Mouse (Mus musculus) urinary bladder, postnatal 25 days (tissue): ENCODE data around the gene Cfap65.

Experiments
- DNase-seq: peaks from one replicate; pipeline ENCODE4 v3.0.0; 2022; ENCODE audit warnings: low spot score

Cfap65 gene

DNA sequence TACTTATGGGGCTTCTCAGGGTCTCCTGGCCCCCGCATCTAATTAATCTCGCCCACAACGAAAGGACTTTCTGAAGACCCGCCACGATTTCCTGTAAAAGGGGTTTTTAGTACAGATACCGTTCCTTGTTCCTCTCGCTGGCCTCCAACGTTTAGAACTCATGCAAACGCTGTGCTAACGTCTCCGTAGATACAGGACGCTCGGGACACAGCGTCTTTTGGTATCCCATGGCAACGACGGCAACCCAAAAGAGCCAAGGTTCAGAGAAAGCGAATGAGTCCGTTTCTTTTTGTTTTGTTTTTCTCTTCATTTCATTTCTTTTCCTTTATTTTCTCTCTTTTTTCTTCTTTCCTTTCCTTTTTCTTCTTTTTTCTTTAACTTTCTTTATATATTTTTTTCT is at the start of gene Cfap65:
Gene Cfap65, minus strand, starts transcription at position 198 of the 400 bp plus-strand sequence.
- no peak for DNase-seq

DNA sequence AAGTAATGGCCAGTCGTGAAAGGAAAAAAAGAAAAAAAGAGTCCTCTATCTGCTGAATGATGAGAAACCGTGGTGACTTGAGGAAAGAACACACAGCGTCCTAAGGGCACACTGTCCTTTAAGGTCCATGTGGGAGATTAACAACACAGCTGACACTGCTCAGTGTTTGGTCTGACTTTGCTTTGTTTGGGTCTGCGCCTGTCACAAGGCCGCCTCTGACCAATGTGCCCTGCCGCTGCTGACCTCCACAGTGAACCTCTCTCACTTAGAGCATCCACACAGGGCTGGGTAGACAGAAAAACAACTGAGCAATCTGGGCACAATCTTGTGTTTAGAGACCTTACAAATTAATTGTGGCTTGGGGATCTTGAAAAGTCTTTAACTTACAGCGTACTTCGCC is 41.6 kb upstream of the Cfap65 start:
- no peak for DNase-seq

DNA sequence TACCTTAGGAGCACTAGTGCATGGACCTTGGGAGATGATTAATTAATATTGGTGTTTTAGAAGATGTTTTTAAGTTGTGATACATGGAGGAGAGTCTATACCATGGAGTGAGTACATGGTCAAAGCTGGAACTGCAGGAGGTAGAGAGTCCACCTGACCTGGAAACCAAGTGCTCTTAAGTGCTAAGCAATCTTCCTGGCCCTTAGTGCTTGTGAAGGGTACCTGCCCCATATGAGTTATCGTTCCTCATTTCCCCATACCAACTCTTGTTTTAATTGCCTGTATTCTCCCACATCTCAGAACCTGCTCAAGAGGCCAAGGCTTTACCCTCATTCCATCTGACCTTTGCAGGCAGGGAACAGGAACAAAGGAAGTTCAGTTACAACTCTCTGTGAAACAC is 40.5 kb upstream of the Cfap65 start:
- DNase-seq = no peak

DNA sequence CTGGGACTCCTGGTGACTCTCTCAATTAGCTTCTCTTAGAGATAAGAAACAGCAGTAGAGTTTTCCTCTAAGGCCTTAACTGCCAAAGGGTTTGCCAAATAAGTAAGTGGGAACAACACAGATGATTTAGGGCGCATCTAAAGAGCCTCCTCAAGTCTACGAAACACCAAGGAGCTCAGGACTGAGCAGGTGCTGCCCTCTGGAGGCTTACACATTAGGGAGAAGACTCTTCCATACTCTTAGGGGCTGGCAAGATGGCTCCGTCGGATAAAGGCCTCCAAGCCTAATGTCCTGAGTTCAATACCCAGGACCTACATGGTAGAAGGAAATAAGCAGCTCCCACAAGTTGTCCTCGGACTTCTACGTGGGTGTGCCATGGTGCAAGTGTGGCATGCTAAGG is 38.2 kb upstream of the Cfap65 start:
- DNase-seq = no peak

DNA sequence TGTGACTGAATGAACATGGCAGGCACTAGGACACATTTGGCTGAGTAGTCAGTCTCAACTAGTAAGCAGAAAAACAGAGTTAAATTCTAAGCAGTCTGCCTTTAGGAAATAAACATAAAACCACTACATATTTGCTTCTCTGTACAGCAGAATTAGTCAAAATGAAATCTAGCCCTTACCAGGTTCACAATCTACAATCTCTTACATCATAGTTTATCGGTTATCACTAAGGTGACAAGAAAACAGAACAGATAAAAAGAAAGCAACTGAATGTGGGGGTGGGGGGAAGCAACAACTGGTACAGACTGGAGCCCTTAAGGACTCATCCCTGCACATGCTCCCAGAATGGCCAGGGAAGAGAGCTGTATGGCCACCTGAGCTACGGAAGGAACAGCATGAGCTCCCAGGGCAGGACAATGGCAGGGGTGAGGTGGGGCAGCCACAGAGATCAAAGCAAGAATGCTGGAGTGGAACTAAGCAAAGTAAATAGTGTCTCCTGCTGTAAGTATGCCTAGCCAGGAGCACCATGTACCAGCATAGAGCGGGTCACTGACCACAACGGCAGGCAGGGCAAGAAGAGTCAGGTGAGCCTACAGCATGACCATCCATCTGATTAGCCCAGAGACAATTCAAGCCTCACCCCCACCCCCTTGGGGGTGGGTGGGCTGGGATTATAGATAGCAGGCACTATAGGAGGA is 36.1 kb upstream of the Cfap65 start:
- no peak for DNase-seq

DNA sequence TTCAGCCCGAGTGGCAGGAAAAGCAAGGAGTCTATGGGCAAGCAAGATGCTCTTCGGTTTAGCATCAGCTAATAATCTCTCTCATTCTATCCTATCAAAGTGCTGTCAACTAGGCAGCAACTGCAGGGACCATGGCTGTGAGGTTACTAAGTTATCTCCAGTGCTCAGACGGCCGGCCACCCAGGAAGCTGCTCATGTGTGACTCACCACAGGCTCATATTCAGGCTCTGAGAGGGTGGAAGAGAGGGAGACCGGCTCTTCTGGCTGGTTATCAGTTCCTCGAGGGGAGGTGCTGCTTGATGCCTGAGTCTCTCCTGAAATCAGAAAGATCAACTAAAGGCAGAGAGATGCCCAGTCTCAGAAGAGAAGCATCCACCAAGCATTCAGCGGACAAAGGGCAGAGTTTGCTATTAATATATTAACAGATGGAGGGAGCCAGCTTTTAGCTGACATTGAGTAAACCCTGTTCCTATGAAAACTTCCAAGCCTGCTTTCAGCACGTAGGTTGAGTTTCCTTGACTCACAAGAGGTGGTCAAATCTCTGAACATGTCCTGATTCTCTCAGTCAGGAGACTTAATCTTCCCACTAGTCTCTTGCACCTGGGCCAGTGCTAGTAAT is 32.7 kb upstream of the Cfap65 start:
- no peak for DNase-seq

DNA sequence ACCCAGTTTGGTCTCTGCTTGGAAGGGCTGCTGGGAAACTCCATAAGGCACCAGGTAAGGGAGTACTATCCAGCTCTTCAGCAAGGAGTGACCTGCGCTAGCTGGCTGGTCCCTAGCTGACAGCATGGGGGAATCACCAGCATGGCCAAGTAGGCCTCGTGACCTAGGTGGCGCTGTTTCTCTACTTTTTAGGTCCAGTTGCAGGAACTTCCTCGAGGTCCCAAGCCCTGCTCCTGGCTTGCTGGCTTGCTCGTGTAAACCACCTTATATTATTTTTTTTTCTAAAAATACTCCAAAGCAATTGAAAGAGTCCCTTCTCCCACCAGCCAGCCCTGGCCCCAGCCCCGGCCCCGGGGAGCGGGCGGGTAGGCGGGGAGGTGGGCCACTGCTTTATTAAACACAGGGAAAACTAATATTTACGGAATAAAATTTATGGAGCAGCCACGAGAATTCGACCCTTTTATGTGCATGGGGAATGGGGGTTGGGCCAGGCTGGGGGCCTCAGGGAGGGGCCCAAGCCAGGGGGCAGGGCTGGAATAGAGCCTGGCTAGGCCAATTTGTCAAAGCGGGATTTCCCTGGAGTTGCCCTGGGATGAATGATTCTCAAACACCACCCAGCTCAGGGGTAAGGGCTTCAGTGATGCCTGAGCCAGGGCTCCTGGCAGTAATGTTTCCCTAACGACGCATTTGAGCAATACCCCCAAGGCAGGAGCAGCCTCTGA is 29.3 kb upstream of the Cfap65 start:
- peak; percentile 76 for DNase-seq

DNA sequence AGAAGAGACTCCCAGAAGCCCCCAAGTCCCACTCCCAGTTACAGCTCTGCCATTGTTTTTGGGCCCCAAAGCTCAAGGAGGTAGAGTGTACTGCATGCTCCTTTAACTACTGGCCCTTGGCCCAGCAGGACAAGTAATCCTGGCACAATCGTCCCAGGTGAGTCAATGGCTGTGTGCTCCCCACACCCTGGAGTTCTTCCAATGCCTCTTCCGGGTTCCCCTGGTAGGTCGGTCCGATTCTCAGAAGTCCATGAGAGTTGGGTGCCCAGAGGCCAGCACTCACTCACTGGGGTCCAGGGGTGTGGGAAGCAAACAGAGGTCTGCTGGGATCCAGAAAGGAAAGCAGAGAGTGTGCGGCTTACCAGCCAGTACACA is 27.4 kb upstream of the Cfap65 start:
- no peak for DNase-seq

DNA sequence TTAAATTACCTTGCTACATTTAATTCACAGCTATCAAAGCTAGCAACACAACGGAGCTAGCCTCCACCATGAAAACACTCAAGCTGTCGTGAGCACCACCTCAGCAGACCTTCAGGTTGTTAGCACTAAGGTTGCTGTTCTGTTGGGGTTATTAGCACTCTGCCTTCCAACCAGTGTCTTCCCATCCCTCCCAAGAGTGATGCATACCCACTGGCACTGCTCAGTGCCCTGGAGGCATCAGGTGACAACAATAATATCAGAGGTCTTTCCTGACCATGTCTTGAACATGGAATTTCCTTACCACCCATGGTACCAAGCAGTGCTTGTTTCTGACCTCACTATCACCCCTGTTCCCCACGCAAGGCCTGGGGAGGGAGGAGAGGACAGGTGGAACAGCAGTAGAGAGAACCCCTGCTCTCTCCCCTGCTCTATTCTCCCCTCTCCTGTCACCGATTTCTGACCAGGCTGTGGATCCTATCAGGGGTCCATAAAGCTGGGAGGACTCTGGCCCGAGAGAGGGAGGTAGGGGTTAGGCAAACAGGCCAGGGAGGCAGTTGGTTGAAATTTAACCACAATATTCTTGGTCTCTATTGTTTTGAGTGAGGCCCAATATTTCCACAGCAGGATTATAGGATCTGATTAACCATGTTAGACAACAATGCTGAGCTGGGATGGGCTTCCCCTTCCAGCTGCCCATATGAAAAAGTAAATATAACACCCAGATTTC is 26.9 kb upstream of the Cfap65 start:
- DNase-seq = no peak

DNA sequence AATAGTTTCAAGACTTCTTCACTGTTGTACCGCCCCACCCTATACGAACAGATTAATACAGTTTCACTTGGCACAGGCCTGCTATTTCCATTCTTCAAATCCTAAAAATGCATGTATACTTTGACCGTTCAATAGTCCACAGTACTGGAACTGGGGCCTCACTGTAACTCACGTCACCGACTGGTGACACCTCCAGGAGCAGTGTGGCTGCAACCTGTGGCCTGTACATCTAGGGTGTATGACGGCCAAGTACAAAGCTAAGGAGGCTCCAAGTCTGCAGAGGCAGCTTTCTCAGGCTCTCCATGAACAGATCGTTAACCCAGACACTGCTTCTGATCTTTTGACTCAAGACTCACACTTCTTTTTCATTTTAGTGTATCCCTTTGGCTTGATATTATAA is 26.3 kb upstream of the Cfap65 start:
- no peak for DNase-seq

DNA sequence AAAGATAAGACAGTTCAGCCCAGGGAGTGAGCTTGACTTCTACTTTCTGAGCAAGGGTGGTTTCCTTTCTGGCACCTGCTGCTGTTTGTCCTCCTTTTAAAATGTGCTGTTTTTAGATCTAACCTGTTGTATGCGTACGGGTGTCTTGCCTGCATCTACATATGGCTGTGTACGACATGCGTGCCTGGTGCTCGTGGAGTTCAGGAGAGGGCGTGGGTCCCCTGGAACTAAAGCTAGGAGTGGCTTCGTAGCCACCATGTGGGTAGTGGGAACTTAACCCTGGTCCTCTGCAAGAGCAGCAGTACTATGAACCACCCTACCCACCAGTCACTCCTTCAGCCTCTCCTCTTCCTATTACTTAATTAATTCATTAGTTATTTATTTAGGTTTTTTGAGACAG is 24.7 kb upstream of the Cfap65 start:
- no peak for DNase-seq

DNA sequence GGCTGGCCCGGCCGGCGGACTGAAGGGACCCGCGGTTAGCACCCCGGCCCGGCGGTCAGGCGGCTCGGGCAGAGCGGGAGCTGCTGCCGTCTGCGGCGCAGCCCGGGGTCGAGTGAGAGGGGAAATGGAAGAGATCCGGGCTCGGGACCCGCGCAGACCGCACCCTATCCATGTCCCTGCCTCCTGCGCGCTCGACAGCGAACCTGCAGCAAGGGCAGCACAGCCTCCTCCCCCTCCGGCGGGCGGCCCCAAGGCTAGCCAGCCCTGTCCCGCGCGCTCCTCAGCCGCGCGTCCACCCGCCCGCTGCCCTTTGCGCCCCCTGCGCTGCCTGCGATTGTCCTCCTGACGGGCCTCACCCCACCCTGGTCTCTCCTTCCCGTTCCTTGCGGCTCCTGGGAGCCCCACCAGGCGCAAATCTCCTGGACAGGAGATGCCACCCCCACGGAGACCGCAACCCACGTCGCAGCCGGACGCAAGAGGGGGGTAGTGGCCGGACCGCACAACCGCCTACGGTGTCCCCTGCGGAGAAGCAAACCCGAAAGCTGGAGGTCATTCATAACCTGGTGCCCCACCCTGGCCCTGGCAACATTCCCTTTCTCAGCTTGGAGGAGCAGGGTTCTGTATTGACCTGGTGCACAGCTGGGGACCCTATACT is 16.3 kb upstream of the Cfap65 start, which contains the start of gene Ihh:
Gene Ihh, minus strand, starts transcription at position 117 of the 655 bp plus-strand sequence.
- DNase-seq = no peak

DNA sequence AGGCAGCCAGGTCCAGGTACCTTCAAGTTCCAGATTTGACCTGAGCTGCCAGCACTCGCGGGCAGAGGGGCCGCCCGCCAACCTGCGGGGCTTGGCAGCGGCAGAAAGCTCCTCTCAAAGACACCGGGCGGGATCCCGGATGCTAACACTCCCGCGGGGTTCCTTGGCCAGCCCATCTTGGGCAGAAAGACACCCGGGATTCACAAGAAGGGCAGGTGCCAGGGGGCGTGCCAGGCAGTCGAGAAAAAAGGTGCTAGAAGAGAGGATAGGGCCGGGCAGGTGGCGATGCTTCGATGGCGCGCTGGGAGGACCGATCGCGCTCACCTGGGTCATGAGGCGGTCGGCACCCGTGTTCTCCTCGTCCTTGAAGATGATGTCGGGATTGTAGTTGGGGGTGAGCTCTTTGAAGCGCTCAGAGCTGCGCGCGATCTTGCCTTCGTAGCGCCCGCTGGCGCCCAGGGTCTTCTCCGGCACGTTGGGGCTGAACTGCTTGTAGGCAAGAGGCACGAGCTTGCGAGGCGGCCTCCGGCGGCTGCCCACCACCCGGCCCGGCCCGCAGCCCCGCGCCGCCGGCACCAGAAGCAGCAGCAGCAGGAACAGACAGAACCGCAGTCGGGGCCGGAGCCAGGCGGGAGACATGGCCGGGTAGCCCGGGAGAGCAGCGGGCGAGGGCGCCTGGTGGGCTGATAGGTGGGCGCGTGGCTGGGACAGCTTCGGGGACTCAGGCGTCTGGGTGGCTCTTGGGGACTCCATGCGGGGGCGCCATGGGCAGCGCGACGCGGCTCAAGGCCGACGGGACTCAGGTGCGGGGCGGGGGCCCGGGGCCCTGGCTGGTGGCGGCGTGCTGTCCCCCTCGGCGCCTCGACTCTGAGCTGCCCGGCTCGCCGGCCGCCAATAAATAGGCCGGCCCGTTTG is 15.4 kb upstream of the Cfap65 start:
- DNase-seq = no peak

DNA sequence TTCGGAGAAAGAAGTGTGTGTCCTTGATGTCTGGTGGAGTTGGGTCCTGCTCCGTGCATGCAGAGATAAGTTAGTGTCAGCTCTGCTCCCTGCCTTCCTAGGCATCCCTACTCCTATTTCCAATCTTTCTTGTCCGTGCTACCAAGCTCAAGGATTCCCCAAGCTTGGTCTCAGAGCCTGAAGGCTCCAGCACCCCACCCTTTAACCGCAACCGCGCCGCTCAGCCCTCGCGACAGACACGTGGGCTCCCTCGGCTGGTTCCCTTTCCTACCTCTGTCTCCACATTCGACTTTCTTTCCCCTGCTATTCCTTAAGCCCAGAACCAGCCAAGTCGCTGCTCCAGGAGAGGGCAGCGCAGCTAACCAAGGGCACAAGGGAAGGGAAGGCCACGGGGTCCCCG is 14.7 kb upstream of the Cfap65 start:
- DNase-seq = no peak

DNA sequence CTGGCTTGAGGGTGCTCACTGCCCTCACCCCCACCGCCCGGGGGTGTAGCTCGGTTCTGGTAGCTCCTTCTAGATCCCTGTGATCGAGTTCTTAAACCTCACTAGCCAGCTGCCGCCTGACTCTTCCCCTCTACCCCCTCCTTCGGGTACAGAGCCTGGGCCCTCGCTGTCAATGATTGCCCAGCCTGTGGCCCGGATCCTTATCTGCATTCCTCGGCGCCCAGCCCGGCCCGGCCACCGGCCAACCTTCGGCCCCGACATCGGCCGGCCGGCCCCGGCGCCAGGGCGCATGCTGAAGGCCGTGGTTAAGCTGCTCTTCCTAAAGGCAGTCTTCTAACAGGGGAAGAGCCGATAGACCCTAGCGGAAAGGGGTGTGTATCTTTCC is 14.3 kb upstream of the Cfap65 start:
- no peak for DNase-seq

DNA sequence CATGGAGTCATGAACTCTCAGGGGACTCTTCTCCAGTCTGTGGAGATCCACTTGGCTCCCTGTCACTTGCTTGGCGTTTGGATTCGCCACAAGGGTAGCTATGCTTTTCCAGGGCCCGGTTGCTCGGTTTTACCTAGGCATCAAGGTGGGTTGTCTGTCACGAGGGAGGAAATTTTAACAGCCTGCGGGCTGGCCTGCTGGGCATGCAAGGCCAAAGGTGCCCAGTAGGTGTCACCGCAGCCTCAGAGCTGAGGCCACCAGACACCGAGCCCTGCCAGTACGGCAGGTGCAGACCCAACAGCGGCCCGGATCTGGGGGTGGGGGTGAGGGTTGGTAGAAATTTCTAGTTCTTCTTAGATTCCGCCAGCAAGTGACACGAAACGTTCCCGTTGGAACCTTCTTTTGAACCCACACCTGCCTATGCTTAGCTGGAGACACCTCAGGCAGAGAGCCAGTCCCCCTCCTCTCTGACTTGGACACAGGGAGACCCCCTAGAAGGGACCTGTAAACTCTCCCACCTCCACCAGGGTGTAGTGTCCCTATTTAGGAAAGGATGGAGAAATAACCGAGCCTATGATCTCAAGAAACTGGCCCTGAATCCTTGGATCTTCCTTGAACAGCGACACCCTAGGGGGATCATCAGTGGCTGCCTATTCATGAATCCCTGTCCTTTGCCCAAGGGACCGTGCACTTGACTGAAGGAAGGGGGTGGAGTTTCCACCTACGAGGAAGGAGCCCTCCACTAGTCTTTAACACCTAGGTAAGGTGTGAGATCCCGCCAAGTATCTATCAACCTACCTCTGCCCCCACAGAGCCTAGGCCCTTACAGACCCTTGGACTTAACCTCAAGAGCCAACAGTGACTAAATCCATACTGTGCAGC is 13.6 kb upstream of the Cfap65 start:
- peak; percentile 68 for DNase-seq

DNA sequence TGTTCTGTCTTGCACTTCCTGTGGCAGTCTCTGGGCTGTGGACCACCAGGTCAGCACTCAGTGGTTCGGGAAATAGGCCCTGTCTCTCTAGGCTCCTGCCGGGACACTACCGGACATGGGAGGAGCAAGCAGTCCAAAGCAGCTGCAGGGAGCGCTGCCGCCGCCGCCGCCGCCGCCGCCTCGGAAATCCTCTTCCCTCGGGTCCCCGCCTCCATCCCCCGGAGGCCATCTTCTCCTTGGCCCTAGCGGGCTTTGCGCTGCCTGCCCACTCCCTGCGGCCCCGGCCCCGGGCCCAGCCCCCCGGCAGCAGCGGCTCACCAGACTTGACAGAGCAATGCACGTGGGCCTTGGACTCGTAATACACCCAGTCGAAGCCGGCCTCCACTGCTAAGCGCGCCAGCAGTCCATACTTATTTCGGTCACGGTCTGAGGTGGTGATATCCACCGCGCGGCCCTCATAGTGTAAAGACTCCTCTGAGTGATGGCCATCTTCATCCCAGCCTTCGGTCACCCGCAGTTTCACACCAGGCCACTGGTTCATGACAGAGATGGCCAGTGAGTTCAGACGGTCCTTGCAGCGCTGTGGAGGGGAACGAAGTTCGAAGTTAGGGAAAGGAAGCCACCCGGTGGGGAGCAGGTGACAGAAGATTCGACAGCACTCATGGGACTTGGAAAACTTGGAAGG is 12.7 kb upstream of the Cfap65 start:
- DNase-seq = no peak

DNA sequence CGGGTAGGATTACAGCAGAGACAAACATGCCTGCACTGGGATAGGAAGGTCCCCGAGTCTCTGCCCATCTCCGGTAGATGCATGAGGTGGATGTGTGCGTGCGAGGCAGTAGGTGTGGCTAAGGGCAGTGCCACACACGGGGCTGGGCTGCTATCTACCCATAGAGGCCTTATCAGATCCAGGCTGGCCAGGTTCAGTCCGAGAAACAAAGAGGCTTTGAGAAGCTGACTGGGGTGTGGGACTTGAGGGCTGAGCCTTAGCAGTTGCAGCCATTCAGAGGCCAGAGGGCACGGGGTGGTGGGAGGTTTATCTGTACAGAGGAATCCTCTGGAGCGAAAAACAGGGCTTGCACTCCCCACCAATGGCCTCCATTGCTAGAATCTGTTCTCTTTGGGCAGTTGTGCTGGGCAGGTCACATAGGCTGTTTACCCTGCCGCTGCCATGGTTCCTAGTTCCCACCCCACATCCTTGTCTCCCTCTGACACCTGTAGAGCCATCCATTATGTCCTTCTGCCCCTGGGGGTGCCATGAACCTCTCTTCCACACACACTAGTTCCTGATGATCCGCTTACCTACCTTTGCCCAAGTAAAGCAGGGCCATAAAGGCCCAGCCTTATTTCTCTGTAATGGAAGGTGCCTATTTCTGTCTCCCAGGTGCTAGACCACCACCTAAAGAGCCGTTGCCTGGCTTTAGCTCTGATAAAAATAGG is 6.4 kb upstream of the Cfap65 start:
- no peak for DNase-seq

DNA sequence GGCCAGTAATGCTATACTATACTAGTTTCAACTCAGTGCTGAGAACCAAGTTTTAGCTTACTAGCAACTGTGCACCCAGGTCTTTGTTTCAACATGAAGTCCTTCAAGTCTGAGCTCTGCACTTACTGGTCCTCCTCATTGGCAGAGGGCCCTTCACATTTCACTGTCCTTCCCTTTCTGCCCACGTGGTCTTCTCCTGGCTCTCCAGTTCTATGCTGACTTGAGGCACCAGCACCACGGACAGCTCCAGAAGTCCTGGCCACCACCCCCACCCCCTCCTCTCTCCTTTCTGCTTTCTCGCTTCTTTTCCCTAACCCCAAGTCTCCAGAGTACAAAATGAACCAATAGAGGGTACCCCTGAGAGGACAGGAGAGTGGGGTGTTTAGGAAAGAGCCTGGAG is 4.4 kb upstream of the Cfap65 start:
- no peak for DNase-seq
